Mouse (Mus musculus): ENCODE results near the gene Clec16a. TPM values are rescaled to one million over a fixed set of nuclear protein-coding genes. Genes with fewer than 3 reads are reported as not detected.

The Clec16a gene
- polyA plus RNA-seq, 1 experiment from 2014 or later, result 34.7 TPM

DNA sequence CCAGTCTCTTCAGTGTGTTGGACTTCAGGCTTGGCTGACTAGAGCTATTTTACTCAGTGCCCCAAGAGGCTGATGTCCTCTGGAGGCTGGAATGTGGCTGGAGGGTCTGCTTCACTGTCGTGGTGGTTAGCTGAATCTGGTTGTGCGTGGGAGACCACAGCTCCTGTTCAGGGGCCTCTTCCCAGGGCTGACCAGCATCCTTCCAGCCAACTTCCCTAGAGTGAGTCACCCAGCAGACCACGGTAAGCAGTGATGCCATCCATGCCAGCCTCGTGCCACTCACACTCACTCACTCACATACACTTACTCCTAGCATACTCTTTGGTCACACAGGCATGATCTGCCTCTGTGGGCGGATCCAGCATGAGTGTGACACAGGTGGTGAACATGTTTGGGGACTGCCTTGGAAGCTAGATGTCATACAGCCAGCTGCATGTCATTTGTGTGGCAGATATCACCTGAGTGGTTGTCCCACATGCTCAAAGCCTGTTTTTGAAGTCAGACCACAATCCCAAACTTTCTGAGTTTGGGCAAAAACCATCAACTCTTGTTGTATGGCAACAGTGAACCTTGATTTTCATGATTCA, 24.8 kb downstream of the Clec16a start:
- Histone ChIP-seq H3K4me2 (no peak overlapping the region), H3K9ac (no peak overlapping the region), H3K27ac (no peak overlapping the region), H3K27me3 (no peaks in the 10 kb centered on the region), H3K4me3 (replicated peaks) (no peak overlapping the region), H3K36me3 (peaks cover 55% of the 10 kb centered on the region), H3K4me1 (no peaks in the 10 kb centered on the region), H3K9me3 (replicated peaks) (no peaks in the 10 kb centered on the region)
- 76% methylated on average over 5 of the region's 5 CpGs for WGBS
- ATAC-seq (replicated peaks; ENCODE audit: low FRiP score), result no peak

DNA sequence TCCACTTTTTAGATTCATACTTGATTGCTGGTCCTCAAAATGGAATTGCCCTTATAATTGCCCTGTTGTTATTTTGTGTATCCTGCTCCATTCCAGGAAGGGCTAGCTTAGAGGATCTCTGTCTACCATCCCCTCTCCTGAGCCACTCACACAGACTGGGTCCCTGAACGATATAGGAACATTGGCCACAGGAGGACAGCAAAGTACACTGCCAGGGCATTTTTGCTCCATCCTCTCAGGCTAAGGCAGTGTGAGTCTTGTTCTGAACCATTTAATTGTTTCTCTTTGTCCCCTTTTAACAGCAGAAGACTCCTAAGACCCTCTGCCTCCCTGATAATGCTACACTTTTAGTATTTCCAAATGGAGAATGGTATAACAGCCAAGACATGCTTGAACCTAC, 25.6 kb downstream of the Clec16a start:
- Histone ChIP-seq H3K27ac (no peak overlapping the region), H3K4me3 (replicated peaks) (no peak overlapping the region), H3K36me3 (peaks cover 57% of the 10 kb centered on the region), H3K9me3 (replicated peaks) (no peaks in the 10 kb centered on the region), H3K4me2 (no peak overlapping the region), H3K27me3 (no peaks in the 10 kb centered on the region), H3K9ac (no peak overlapping the region), H3K4me1 (no peaks in the 10 kb centered on the region)
- 81% methylated on average over 1 of the region's 1 CpGs for WGBS
- no peak for ATAC-seq (replicated peaks; ENCODE audit: low FRiP score)

GRCm38 (mm10) chr16:10571820-10572219, 26.7 kb downstream of the Clec16a start:
- H3K9ac ChIP-seq, result no peak overlapping the region
- H3K4me2 ChIP-seq, result no peak overlapping the region
- no peaks in the 10 kb centered on the region for H3K4me1 ChIP-seq
- no peaks in the 10 kb centered on the region for H3K27me3 ChIP-seq
- WGBS, result 54% methylated on average over 2 of the region's 2 CpGs
- H3K36me3 ChIP-seq, result peaks cover 61% of the 10 kb centered on the region
- no peak overlapping the region for H3K27ac ChIP-seq
- no peak for ATAC-seq (replicated peaks; ENCODE audit: low FRiP score)
- no peak overlapping the region for H3K4me3 ChIP-seq (replicated peaks)
- H3K9me3 ChIP-seq (replicated peaks), result no peaks in the 10 kb centered on the region

DNA sequence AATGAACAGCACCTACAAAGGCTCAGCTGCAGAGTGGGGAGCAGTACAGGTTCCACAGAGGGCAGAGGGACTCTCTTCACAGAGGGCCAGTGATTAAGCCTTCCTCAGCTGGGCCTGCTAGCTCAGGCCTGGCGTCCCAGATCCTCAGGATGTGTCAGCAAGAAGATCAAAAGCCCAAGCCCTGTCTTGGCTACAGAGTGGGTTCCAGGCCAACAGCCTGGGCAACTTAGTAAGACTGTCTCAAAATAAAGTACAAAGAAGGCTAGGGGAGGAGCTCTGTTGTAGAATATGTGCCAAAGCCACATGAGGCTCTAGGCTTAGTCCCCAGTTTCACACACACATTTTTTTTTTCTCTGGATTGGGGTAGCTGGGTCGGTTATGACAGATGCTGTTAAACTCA, 29.8 kb downstream of the Clec16a start:
- H3K4me2 ChIP-seq, result no peak overlapping the region
- WGBS, result 81% methylated on average over 2 of the region's 2 CpGs
- no peak overlapping the region for H3K4me3 ChIP-seq (replicated peaks)
- H3K27ac ChIP-seq, result no peak overlapping the region
- H3K9me3 ChIP-seq (replicated peaks), result no peaks in the 10 kb centered on the region
- H3K4me1 ChIP-seq, result no peaks in the 10 kb centered on the region
- peaks cover 70% of the 10 kb centered on the region for H3K36me3 ChIP-seq
- no peak for ATAC-seq (replicated peaks; ENCODE audit: low FRiP score)
- no peak overlapping the region for H3K9ac ChIP-seq
- H3K27me3 ChIP-seq, result no peaks in the 10 kb centered on the region

DNA sequence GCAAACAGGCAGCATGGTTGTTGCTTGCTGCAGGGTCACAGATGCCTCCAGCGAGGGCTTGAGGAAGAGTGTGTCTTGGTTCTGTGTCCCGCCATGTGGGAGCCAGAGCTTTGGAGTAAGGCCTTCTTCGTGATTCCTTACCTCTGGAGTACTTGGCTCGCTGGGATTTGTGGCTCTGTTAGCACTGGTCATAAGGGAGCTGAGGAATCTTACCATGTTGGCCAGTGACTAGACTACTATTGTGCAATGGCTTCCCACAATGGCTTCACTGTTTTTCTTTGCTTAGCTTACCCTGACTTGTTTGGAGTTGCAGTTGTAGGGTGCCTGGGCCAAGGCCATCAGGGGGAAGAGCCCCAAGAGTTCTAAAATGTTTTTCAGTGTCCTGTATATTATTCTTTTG, 30.8 kb downstream of the Clec16a start:
- Histone ChIP-seq H3K4me2 (no peak overlapping the region), H3K4me1 (no peaks in the 10 kb centered on the region), H3K9me3 (replicated peaks) (no peaks in the 10 kb centered on the region), H3K27me3 (no peaks in the 10 kb centered on the region), H3K27ac (no peak overlapping the region), H3K36me3 (peaks cover 69% of the 10 kb centered on the region), H3K9ac (no peak overlapping the region), H3K4me3 (replicated peaks) (no peak overlapping the region)
- 85% methylated on average over 4 of the region's 4 CpGs for WGBS
- no peak for ATAC-seq (replicated peaks; ENCODE audit: low FRiP score)

- no peaks in the 10 kb centered on the region for H3K27me3 ChIP-seq
- peaks cover 72% of the 10 kb centered on the region for H3K36me3 ChIP-seq
Measured at GRCm38 (mm10) chr16:10577548-10577947, 32.4 kb downstream of the Clec16a start.

GRCm38 (mm10) chr16:10578376-10578775, 33.2 kb downstream of the Clec16a start:
- no peaks in the 10 kb centered on the region for H3K4me1 ChIP-seq
- H3K9ac ChIP-seq, result no peak overlapping the region
- WGBS, result 85% methylated on average over 1 of the region's 1 CpGs
- H3K36me3 ChIP-seq, result peaks cover 73% of the 10 kb centered on the region
- no peak overlapping the region for H3K27ac ChIP-seq
- no peaks in the 10 kb centered on the region for H3K9me3 ChIP-seq (replicated peaks)
- no peak overlapping the region for H3K4me3 ChIP-seq (replicated peaks)
- H3K27me3 ChIP-seq, result no peaks in the 10 kb centered on the region
- ATAC-seq (replicated peaks; ENCODE audit: low FRiP score), result no peak
- H3K4me2 ChIP-seq, result no peak overlapping the region

More at GRCm38 (mm10) chr16:10577548-10577947, 32.4 kb downstream of the Clec16a start:
- Histone ChIP-seq H3K4me2 (no peak overlapping the region), H3K9ac (no peak overlapping the region), H3K4me1 (no peaks in the 10 kb centered on the region), H3K4me3 (replicated peaks) (no peak overlapping the region), H3K27ac (no peak overlapping the region), H3K9me3 (replicated peaks) (no peaks in the 10 kb centered on the region)
- no peak for ATAC-seq (replicated peaks; ENCODE audit: low FRiP score)
- 67% methylated on average over 5 of the region's 5 CpGs for WGBS

DNA sequence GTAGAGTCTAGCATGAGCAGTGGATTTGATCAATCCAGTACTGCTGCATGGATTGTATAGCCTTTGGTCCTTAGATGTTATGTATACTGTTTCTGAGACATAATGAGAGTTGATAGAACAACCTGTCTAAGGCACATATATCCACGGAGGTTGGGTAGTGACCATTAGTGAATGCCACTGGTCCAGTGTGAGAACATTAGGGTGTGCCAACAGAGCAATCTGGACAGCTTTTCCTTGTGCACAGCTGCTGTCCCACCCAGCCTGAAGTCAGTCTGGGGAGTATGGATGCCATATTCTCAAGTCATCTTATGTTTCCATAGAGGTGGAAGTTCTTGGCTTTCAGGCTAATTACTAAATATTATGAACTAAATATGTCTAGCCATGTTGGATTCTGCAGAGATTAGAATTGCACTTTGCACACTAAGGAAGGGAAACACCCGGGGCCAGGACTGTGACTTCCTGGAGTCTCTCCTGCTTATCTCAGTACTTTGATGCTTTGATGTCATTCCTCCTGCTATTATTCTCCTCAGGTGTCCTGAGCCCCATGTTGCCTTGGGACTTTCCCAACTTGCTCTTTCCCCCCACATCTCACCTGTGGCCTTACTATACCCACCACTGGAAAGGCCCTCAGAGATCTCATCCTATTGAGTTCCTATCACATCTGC, 36.2 kb downstream of the Clec16a start:
- Histone ChIP-seq H3K4me1 (peaks cover 3% of the 10 kb centered on the region; the same call in 1 of the 2 replicates), H3K4me2 (no peak overlapping the region), H3K9ac (no peak overlapping the region), H3K4me3 (replicated peaks) (no peak overlapping the region), H3K9me3 (replicated peaks) (no peaks in the 10 kb centered on the region), H3K27ac (no peak overlapping the region), H3K36me3 (peaks cover 67% of the 10 kb centered on the region), H3K27me3 (no peaks in the 10 kb centered on the region)
- WGBS, result 81% methylated on average over 2 of the region's 2 CpGs
- no peak for ATAC-seq (replicated peaks; ENCODE audit: low FRiP score)

- Histone ChIP-seq H3K4me1 (peaks cover 4% of the 10 kb centered on the region; the same call in 1 of the 2 replicates), H3K4me2 (no peak overlapping the region), H3K4me3 (replicated peaks) (no peak overlapping the region), H3K27ac (peak overlapping the region; percentile 20; the same call in 1 of the 2 replicates), H3K27me3 (no peaks in the 10 kb centered on the region), H3K9ac (no peak overlapping the region), H3K36me3 (peaks cover 57% of the 10 kb centered on the region), H3K9me3 (replicated peaks) (no peaks in the 10 kb centered on the region)
- WGBS, result 61% methylated on average over 1 of the region's 1 CpGs
- ATAC-seq (replicated peaks; ENCODE audit: low FRiP score), result no peak
Measured at GRCm38 (mm10) chr16:10585165-10585564, 40.0 kb downstream of the Clec16a start.

DNA sequence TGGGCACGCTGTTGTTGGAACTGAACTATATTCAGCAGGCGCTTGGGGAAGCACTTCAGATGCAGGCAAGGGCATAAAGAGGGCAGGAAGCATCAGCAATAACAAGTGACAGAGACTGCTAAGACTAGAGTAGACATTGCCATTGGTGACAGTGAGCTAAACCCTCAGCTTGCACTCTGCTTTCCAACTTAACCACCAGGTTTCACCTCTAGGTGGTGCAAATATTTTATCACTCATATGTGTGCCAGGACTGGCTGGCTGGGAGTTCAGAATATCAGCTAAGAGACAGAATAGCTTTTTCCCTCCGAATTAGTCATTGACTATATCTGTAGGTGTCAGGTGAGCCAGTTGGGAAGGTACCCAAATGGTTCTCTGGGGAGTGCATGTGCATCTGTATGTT, 41.4 kb downstream of the Clec16a start:
- 85% methylated on average over 3 of the region's 3 CpGs for WGBS
- H3K27ac ChIP-seq, result no peak overlapping the region
- no peak overlapping the region for H3K4me2 ChIP-seq
- no peaks in the 10 kb centered on the region for H3K9me3 ChIP-seq (replicated peaks)
- no peak overlapping the region for H3K9ac ChIP-seq
- H3K4me3 ChIP-seq (replicated peaks), result no peak overlapping the region
- no peaks in the 10 kb centered on the region for H3K27me3 ChIP-seq
- peaks cover 4% of the 10 kb centered on the region; the same call in 1 of the 2 replicates for H3K4me1 ChIP-seq
- H3K36me3 ChIP-seq, result peaks cover 52% of the 10 kb centered on the region
- no peak for ATAC-seq (replicated peaks; ENCODE audit: low FRiP score)

GRCm38 (mm10) chr16:10599888-10600740, 55.0 kb downstream of the Clec16a start:
- no peaks in the 10 kb centered on the region for H3K27me3 ChIP-seq
- no peak for ATAC-seq (replicated peaks; ENCODE audit: low FRiP score)
- WGBS, result 77% methylated on average over 5 of the region's 5 CpGs
- H3K9ac ChIP-seq, result no peak overlapping the region
- H3K36me3 ChIP-seq, result peaks cover 29% of the 10 kb centered on the region
- H3K4me2 ChIP-seq, result no peak overlapping the region
- no peak overlapping the region for H3K4me3 ChIP-seq (replicated peaks)
- H3K4me1 ChIP-seq, result no peaks in the 10 kb centered on the region
- H3K9me3 ChIP-seq (replicated peaks), result no peaks in the 10 kb centered on the region
- no peak overlapping the region for H3K27ac ChIP-seq

- no peak overlapping the region for H3K4me3 ChIP-seq (replicated peaks)
- no peak overlapping the region for H3K4me2 ChIP-seq
- H3K4me1 ChIP-seq, result no peaks in the 10 kb centered on the region
- no peaks in the 10 kb centered on the region for H3K27me3 ChIP-seq
- no peak overlapping the region for H3K9ac ChIP-seq
- WGBS, result 85% methylated on average over 3 of the region's 3 CpGs
- peaks cover 23% of the 10 kb centered on the region; the same call in 1 of the 2 replicates for H3K36me3 ChIP-seq
- no peak overlapping the region for H3K27ac ChIP-seq
- no peak for ATAC-seq (replicated peaks; ENCODE audit: low FRiP score)
- no peaks in the 10 kb centered on the region for H3K9me3 ChIP-seq (replicated peaks)
Measured at GRCm38 (mm10) chr16:10607802-10608201, 62.7 kb downstream of the Clec16a start.

All from kidney, embryonic 15.5 days (tissue).